Mouse (Mus musculus) liver, embryonic 14.5 days (tissue): ENCODE data around the gene Lrrc36. TPM values are rescaled to one million over a fixed set of nuclear protein-coding genes. Genes with fewer than 3 reads are reported as not detected.

Source experiments
- ATAC-seq: fragments of 200-750 bp; cut with Nextera tagmentation; 2 replicates; pipeline ENCODE4 v1.8.0; 2017; ENCODE audit warnings: moderate number of reproducible peaks, mild to moderate bottlenecking, moderate library complexity; ENCODE audit not compliant: insufficient read depth
- DNase-seq, 3 experiments: peaks; one replicate each; pipeline ENCODE4 v3.0.0-alpha.2; 2012 to 2013; ENCODE audit warnings: low read depth in 3 of 3, low spot score in 3 of 3
- H3K27ac ChIP-seq: fragments of 300-500 bp; sonication (generic); 2 replicates; pipeline ENCODE4 v1.5.1; 2014; ENCODE audit warnings: moderate library complexity, mild to moderate bottlenecking, control low read depth, inconsistent platforms
- H3K27me3 ChIP-seq: fragments of 300-500 bp; sonication (generic); 2 replicates; pipeline ENCODE4 v1.6.1; 2014; ENCODE audit warnings: mild to moderate bottlenecking, low read length, moderate library complexity; ENCODE audit not compliant: control insufficient read depth, insufficient read depth
- H3K36me3 ChIP-seq: fragments of 300-500 bp; sonication (generic); replicated peaks from 2 replicates; pipeline ENCODE4 v1.6.1; 2014; ENCODE audit warnings: low read depth; ENCODE audit not compliant: control insufficient read depth, insufficient read depth
- H3K4me1 ChIP-seq, 2 experiments: fragments of 200-500 bp in 1 of 2; fragments of 300-500 bp in 1 of 2; sonication (generic) in 1 of 2; replicated peaks; 2 replicates each; pipeline ENCODE4 v1.6.1; 2012 to 2014; ENCODE audit warnings: antibody characterized with exemption in 1 of 2, inconsistent platforms in 1 of 2, low read length in 1 of 2; ENCODE audit not compliant: control insufficient read depth in 2 of 2, insufficient read depth in 2 of 2
- H3K4me2 ChIP-seq: fragments of 300-500 bp; sonication (generic); 2 replicates; pipeline ENCODE4 v1.6.1; 2014; ENCODE audit warnings: low read depth, mild to moderate bottlenecking, control low read depth, moderate library complexity
- H3K4me3 ChIP-seq, 2 experiments: fragments of 200-500 bp in 1 of 2; fragments of 300-500 bp in 1 of 2; sonication (generic) in 1 of 2; 2 replicates each; pipeline ENCODE4 v1.5.1; 2012 to 2014; ENCODE audit warnings: low read depth in 2 of 2, low read length in 2 of 2, mild to moderate bottlenecking in 2 of 2, control low read depth in 1 of 2, inconsistent platforms in 1 of 2, moderate library complexity in 1 of 2; ENCODE audit not compliant: insufficient read depth in 1 of 2
- H3K9ac ChIP-seq: fragments of 300-500 bp; sonication (generic); replicated peaks from 2 replicates; pipeline ENCODE4 v1.6.1; 2014; ENCODE audit warnings: mild to moderate bottlenecking, control low read depth, moderate library complexity
- H3K9me3 ChIP-seq: fragments of 300-500 bp; sonication (generic); 2 replicates; pipeline ENCODE4 v1.6.1; 2016; ENCODE audit warnings: low read length, mixed read lengths; ENCODE audit not compliant: control insufficient read depth
- CTCF ChIP-seq: IDR thresholded peaks from 2 replicates; pipeline ENCODE4 v1.5.1; 2016; ENCODE audit warnings: antibody characterized with exemption, low read depth, control low read depth
- EP300 ChIP-seq: IDR thresholded peaks from 2 replicates; pipeline ENCODE4 v1.6.1; 2016; ENCODE audit warnings: antibody characterized with exemption, low read depth
- WGBS: fragments of 180-500 bp; shearing (Covaris S2); extraction: QIAGEN DNeasy Blood & Tissue Kit; methylation state at CpG from one replicate; pipeline ENCODE4 v1.1.7; 2014; ENCODE audit not compliant: insufficient replicate concordance; 5-methylcytosine and 5-hydroxymethylcytosine counted together
- polyA plus RNA-seq, 2 experiments: library from polyadenylated mRNA; depleted of rRNA in 1 of 2; stranded (reverse) in 1 of 2; unstranded in 1 of 2; fragments of >200 nt; fragmentation: Nextera tagmentation in 1 of 2; extraction: Ambion mirVana in 1 of 2; gene quantifications; 2 replicates each; pipeline versions ENCODE4 v1.2.1 to v1.2.3; 2012 to 2014

The Lrrc36 gene
- polyA plus RNA-seq, 2 experiments: 0.08 to 0.09 TPM

GRCm38 (mm10) chr8:105441433-105441832, 28.1 kb downstream of the Lrrc36 start:
- no peak overlapping the region for H3K9ac ChIP-seq
- H3K27ac ChIP-seq: no peak overlapping the region
- H3K27me3 ChIP-seq: no peaks in the 10 kb centered on the region; the same call in 1 of the 2 replicates
- 3% methylated on average over 6 of the region's 6 CpGs for WGBS
- DNase-seq (peak in 2 of 3 experiments; percentile 40 to 45), ATAC-seq (no peak)
- TF ChIP-seq EP300 (no peak), CTCF (peak; percentile 84)
- no peaks in the 10 kb centered on the region for H3K9me3 ChIP-seq
- H3K36me3 ChIP-seq: no peaks in the 10 kb centered on the region
- peaks cover 8 to 18% of the 10 kb centered on the region in 2 experiments for H3K4me1 ChIP-seq
- no peak overlapping the region for H3K4me2 ChIP-seq
- H3K4me3 ChIP-seq: no peak overlapping the region

DNA sequence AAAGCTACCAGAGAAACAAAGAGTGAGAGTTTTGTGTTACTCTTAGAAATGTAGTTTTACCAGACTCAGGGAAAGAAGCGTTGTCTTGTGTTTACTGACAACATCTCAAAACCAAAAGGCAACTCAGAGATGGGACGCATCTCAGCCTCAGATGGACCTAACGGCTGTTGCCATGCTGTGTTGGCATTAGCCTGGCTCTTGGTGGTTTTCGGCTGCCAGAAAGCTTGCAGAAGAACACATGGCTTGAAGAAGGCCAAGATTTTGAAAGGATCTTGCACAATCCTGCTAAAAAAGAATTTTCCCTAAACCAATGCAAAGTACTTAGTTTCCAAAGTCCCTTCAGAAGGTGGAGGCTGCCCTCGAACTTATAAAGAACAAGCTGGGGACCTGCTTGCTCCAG, 29.3 kb downstream of the Lrrc36 start:
- WGBS: 81% methylated on average over 5 of the region's 5 CpGs
- TF ChIP-seq CTCF: no peak
- no peak for TF ChIP-seq EP300
- DNase-seq: no peak

GRCm38 (mm10) chr8:105445296-105446126, 32.1 kb downstream of the Lrrc36 start:
- no peak overlapping the region for H3K9ac ChIP-seq
- no peaks in the 10 kb centered on the region for H3K9me3 ChIP-seq
- 35% methylated on average over 11 of the region's 11 CpGs for WGBS
- no peak overlapping the region for H3K27ac ChIP-seq
- H3K27me3 ChIP-seq: no peaks in the 10 kb centered on the region; the same call in 1 of the 2 replicates
- no peaks in the 10 kb centered on the region for H3K36me3 ChIP-seq
- no peak for DNase-seq
- H3K4me2 ChIP-seq: no peak overlapping the region
- no peak overlapping the region for H3K4me3 ChIP-seq
- TF ChIP-seq CTCF (no peak), EP300 (no peak)
- H3K4me1 ChIP-seq: peaks cover 35 to 45% of the 10 kb centered on the region in 2 experiments
- no peak for ATAC-seq

More for the DNA sequence above, 29.3 kb downstream of the Lrrc36 start:
- Histone ChIP-seq H3K4me1 (peaks cover 17 to 25% of the 10 kb centered on the region in 2 experiments), H3K27me3 (no peaks in the 10 kb centered on the region; the same call in 1 of the 2 replicates), H3K4me3 (no peak overlapping the region), H3K9me3 (no peaks in the 10 kb centered on the region), H3K27ac (no peak overlapping the region), H3K36me3 (no peaks in the 10 kb centered on the region), H3K4me2 (no peak overlapping the region), H3K9ac (no peak overlapping the region)
- ATAC-seq: no peak

GRCm38 (mm10) chr8:105446127-105446552, 32.8 kb downstream of the Lrrc36 start:
- no peak overlapping the region for H3K9ac ChIP-seq
- no peaks in the 10 kb centered on the region for H3K9me3 ChIP-seq
- H3K4me1 ChIP-seq: peaks cover 35 to 47% of the 10 kb centered on the region in 2 experiments
- no peak for DNase-seq
- H3K27me3 ChIP-seq: no peaks in the 10 kb centered on the region
- H3K4me3 ChIP-seq: no peak overlapping the region
- no peaks in the 10 kb centered on the region for H3K36me3 ChIP-seq
- ATAC-seq: no peak
- H3K27ac ChIP-seq: no peak overlapping the region
- 44% methylated on average over 4 of the region's 4 CpGs for WGBS
- TF ChIP-seq EP300 (no peak), CTCF (no peak)
- H3K4me2 ChIP-seq: no peak overlapping the region

DNA sequence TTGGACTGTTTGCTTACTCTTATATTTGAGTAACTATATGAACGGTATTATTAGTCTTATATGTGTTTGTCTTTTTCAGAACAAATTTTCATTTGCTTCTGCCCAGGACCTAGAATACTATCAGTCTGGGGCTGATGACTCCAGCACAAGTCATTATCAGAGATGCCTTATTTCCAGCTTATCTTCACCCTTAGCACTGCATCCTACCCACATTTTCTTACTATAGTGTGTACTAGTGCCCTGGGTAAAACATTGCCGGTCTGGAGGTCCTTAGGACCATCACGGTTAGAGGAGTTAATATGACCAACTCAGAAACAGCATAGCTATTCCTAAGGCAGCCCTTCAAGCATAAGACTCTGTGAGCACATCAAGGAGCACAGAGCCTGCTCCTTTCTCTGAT, 34.8 kb downstream of the Lrrc36 start:
- Histone ChIP-seq H3K27ac (peak overlapping the region; percentile 97), H3K9me3 (no peaks in the 10 kb centered on the region), H3K9ac (peak overlapping the region; percentile 70), H3K36me3 (no peaks in the 10 kb centered on the region), H3K27me3 (no peaks in the 10 kb centered on the region), H3K4me2 (peak overlapping the region; percentile 86), H3K4me1 (peaks cover 35 to 45% of the 10 kb centered on the region in 2 experiments), H3K4me3 (peak overlapping the region; percentile 37 to 41)
- ATAC-seq (peak; percentile 98), DNase-seq (peak; percentile 58 to 66 (median 60))
- WGBS: 12% methylated on average over 3 of the region's 3 CpGs
- TF ChIP-seq EP300 (peak; percentile 80), CTCF (no peak)
